Mouse (Mus musculus) intestine, embryonic 15.5 days (tissue): Measurements from ENCODE around the gene Spaca6. TPM values are rescaled to one million over a fixed set of nuclear protein-coding genes. Genes with fewer than 3 reads are reported as not detected.
A peak's percentile ranks its signal among the peaks of the same experiment; 100 is the strongest.

Experiments
- ATAC-seq: fragments of 200-750 bp; cut with Nextera tagmentation; 2 replicates; pipeline ENCODE4 v1.8.0; 2017; ENCODE audit warnings: moderate TSS enrichment, moderate library complexity
- H3K27ac ChIP-seq: fragments of 300-500 bp; sonication (generic); 2 replicates; pipeline ENCODE4 v1.5.1; 2015; ENCODE audit warnings: mild to moderate bottlenecking, inconsistent platforms
- H3K27me3 ChIP-seq: fragments of 300-500 bp; sonication (generic); replicated peaks from 2 replicates; pipeline ENCODE4 v1.6.1; 2015; ENCODE audit warnings: inconsistent platforms
- H3K36me3 ChIP-seq: fragments of 300-500 bp; sonication (generic); 2 replicates; pipeline ENCODE4 v1.6.1; 2015; ENCODE audit warnings: inconsistent platforms
- H3K4me1 ChIP-seq: fragments of 300-500 bp; sonication (generic); replicated peaks from 2 replicates; pipeline ENCODE4 v1.6.1; 2015; ENCODE audit warnings: inconsistent platforms
- H3K4me2 ChIP-seq: fragments of 300-500 bp; sonication (generic); replicated peaks from 2 replicates; pipeline ENCODE4 v1.6.1; 2015; ENCODE audit warnings: mild to moderate bottlenecking, inconsistent platforms
- H3K4me3 ChIP-seq: fragments of 300-500 bp; sonication (generic); replicated peaks from 2 replicates; pipeline ENCODE4 v1.5.1; 2015; ENCODE audit warnings: inconsistent platforms
- H3K9ac ChIP-seq: fragments of 300-500 bp; sonication (generic); 2 replicates; pipeline ENCODE4 v1.6.1; 2015; ENCODE audit warnings: inconsistent platforms
- H3K9me3 ChIP-seq: fragments of 300-500 bp; sonication (generic); 2 replicates; pipeline ENCODE4 v1.6.1; 2016; ENCODE audit warnings: inconsistent platforms
- whole genome bisulfite sequencing: fragments of 180-500 bp; shearing (Covaris S2); methylation state at CpG from one replicate; pipeline ENCODE4 v1.1.7; 2015; 5-methylcytosine and 5-hydroxymethylcytosine counted together
- polyA plus RNA-seq: library from polyadenylated mRNA; unstranded; fragments of >200 nt; fragmentation: Nextera tagmentation; extraction: Ambion mirVana; gene quantifications from 2 replicates; pipeline ENCODE4 v1.2.1, GENCODE M21; 2015

Spaca6 gene
- polyA plus RNA-seq, 1 experiment from 2014 or later = 18.7 TPM

DNA sequence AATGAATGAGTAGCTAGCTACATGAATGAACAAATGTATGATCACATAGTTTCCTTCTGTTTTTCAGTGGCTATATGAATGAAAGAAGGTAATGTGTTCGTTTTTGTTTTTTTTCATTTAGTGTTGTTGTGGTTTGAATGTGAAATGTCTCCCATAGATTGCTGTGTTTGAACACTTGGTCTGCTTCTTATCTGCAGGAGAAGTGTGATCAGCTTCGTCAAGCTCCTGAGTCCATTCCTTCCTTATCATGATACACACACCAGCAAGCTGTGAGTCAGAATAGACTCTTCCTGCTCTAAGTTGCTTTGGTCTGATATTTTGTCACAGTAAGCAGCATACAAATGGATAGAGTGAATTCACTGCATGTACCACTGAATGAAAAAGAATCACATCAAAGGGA lies 22.0 kb downstream of the Spaca6 start:
- Histone ChIP-seq H3K36me3 (no peaks in the 10 kb centered on the region), H3K4me2 (no peak overlapping the region), H3K9ac (no peak overlapping the region), H3K4me3 (no peak overlapping the region), H3K27ac (no peak overlapping the region), H3K4me1 (no peaks in the 10 kb centered on the region), H3K27me3 (peaks cover 7% of the 10 kb centered on the region; the same call in 1 of the 2 replicates), H3K9me3 (no peaks in the 10 kb centered on the region)
- no peak for ATAC-seq
- WGBS = 79% methylated on average over 2 of the region's 2 CpGs

DNA sequence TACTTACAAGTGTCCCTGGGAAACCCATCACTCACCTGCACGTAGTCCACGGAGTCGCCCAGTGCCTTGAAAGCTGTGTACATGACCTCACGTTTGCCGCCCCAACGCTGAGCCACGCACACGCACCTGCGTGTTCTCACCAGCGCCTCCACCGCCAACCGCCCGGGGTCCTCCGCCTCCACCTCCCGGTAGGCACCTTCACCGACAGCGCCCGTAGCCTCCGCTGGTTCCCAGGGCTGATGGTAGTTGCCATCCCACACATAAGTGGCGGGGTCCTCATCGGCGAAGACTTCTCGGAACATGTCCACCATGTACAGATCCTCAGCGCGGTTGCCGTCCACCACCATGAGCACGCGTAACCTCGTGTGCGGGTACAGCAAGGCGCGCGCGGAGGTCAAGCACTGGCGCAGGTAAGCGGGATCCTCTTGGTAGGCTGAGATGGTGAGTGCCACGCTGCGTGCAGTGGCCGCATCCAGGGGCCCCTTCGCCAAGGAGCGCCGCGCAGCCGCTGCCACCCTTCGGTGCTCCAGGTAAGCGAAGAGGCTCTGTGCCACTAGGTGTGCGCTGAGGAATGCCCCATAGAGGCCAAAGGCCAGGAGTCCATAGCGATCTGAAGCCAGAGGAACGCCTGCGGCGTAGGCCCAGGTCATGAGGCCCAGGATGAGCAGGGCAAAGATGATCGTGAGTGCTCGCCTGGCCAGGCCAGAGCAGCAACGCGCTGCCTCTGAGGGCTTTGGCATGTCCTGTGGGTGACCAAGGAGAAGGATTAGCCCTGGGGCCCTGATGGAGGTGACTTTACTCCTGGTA lies 23.2 kb downstream of the Spaca6 start:
- 27% methylated on average over 54 of the region's 55 CpGs for WGBS
- Histone ChIP-seq H3K27me3 (peaks cover 7% of the 10 kb centered on the region; the same call in 1 of the 2 replicates), H3K9me3 (no peaks in the 10 kb centered on the region), H3K4me1 (no peaks in the 10 kb centered on the region), H3K4me2 (peak overlapping the region; percentile 45), H3K27ac (no peak overlapping the region), H3K36me3 (no peaks in the 10 kb centered on the region), H3K9ac (no peak overlapping the region), H3K4me3 (peak overlapping the region; percentile 18)
- peak; percentile 59 for ATAC-seq

DNA sequence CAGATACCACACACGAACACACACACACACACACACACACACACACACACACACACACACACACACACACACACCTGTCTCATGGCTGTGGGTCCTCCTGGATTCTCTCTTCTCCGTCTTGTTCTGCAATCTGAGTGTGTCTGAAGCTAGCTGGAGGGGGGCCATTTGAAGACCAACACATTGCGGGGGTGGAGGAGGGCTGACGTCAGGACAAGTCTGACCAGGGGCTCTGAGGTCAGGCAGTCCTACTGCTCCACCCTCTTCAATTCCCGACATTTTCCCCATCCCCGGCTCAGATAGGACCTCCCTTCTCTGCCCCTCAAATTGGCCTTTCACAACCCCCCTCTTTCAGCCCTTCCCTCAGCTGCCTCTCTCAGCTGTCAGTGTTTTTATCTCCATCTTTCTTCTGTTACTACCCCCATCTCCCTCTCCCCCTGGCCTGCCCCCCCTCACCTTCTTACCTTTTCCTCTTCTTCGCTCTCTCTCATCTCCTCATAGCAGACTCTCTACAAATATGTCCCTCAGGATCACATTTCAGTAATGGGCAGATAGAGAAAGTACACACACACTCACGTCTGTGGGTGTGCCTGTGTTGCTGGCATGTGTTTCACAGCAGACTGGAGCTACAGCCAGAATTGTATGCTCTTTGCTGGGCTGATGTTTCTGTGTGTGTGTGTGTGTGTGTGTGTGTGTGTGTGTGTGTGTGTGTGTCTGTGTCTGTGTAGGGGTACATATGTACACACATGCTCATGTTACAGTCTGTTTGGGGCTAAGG lies 28.3 kb downstream of the Spaca6 start, which contains the start of gene Has1:
Gene Has1, minus strand, starts transcription at position 142 of the 775 bp plus-strand sequence.
- 57% methylated on average over 8 of the region's 8 CpGs for WGBS
- Histone ChIP-seq H3K4me2 (no peak within 1 kb of the TSS), H3K9ac (no peak within 1 kb of the TSS), H3K27me3 (peaks cover 2% of the 10 kb centered on the region; the same call in 1 of the 2 replicates), H3K4me1 (no peaks in the 10 kb centered on the region), H3K4me3 (no peak within 1 kb of the TSS), H3K27ac (no peak within 1 kb of the TSS), H3K36me3 (no peaks in the 10 kb centered on the region), H3K9me3 (no peaks in the 10 kb centered on the region)
- ATAC-seq = no peak

DNA sequence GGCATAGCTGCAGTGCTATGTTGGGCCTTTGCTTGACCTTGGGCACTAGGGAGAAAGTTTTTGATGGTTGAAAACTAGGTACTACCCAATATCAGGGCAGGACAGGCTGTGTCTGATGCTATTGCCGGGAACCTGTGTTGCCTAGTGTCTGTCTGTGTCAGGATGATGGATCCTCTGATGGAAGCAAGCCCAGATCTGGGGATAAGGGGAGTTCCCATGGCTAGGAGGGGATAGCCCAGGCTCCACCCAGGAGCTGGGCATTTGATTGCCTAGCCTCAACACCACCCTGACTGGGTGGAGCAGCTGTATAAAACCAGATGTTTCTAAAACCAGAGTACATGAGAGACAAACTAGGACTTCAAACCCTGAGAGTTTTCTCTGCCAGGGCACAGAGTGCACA lies 29.7 kb downstream of the Spaca6 start:
- WGBS = 72% methylated on average over 1 of the region's 1 CpGs
- ATAC-seq = no peak
- no peak overlapping the region for H3K9ac ChIP-seq

DNA sequence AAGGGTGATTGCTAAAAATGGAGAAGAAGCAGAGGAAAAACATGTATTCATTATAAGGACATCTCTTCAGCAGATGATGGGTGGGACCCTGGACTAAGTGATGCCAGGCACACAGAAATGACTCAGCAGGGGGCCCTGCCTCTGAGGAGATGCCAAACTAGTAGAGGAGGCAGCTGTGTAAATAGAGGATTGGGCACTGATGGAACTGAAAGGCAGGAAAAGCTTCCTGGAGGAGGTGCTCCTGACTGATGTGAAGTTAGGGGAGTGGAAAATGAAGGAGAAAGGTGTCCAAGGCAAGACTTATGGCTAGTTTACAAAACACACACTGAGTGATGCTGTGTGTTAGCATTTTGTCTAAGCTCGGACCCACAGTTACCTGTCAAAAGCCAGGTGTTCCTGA lies 30.5 kb downstream of the Spaca6 start:
- Histone ChIP-seq H3K27ac (no peak overlapping the region), H3K9ac (no peak overlapping the region), H3K4me1 (no peaks in the 10 kb centered on the region), H3K9me3 (no peaks in the 10 kb centered on the region), H3K27me3 (no peaks in the 10 kb centered on the region), H3K4me3 (no peak overlapping the region), H3K4me2 (no peak overlapping the region), H3K36me3 (no peaks in the 10 kb centered on the region)
- WGBS = 75% methylated on average over 1 of the region's 1 CpGs
- no peak for ATAC-seq

More for the DNA sequence above, 29.7 kb downstream of the Spaca6 start:
- Histone ChIP-seq H3K27ac (no peak overlapping the region), H3K4me2 (no peak overlapping the region), H3K4me1 (no peaks in the 10 kb centered on the region), H3K9me3 (no peaks in the 10 kb centered on the region), H3K36me3 (no peaks in the 10 kb centered on the region), H3K4me3 (no peak overlapping the region), H3K27me3 (no peaks in the 10 kb centered on the region)

DNA sequence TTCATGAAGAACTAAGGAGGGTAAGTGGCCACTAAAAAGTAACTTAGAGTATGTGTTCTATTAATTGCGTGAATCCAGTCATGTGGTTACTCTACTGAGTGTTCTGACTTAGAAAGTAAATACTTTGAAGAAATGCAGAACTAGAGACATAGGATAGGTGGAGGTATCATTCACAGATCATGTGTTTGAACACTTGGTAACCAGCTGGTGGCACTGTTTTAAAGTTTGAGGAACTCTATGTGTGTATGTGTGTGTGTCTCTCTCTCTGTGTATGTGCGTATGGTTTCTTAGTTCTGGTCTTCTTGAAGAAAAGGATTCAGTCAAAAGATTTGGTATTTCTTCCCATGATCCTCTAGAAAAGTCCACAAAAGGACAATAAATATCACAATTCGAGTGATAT lies 33.2 kb downstream of the Spaca6 start:
- no peaks in the 10 kb centered on the region for H3K9me3 ChIP-seq
- no peak overlapping the region for H3K4me2 ChIP-seq
- no peaks in the 10 kb centered on the region for H3K36me3 ChIP-seq
- no peak overlapping the region for H3K27ac ChIP-seq
- H3K4me3 ChIP-seq = no peak overlapping the region
- ATAC-seq = no peak
- 83% methylated on average over 3 of the region's 3 CpGs for WGBS
- no peak overlapping the region for H3K9ac ChIP-seq
- no peaks in the 10 kb centered on the region for H3K27me3 ChIP-seq
- no peaks in the 10 kb centered on the region for H3K4me1 ChIP-seq

DNA sequence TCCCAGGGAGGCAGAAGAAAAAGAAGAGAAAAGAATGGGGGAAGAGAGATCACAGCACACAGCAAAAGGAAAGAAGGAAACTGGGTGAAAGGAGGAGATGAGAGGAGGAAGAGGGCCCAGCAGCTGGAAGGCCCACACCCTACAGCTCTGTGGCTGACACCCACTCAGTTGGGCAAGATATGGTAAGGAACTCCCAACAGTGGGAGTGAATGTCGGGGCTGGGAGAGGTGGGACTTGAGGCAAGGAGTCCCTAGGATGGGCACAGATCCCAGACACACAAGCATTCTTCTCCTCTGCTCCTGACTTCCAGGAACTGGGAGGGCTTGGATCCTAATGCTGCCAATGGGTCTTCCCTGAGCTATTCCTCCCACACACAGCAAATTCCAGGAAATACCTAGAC lies 35.4 kb downstream of the Spaca6 start:
- no peaks in the 10 kb centered on the region for H3K4me1 ChIP-seq
- H3K9ac ChIP-seq = no peak overlapping the region
- no peak for ATAC-seq
- no peaks in the 10 kb centered on the region for H3K9me3 ChIP-seq
- H3K36me3 ChIP-seq = no peaks in the 10 kb centered on the region
- 68% methylated on average over 1 of the region's 1 CpGs for WGBS
- H3K27me3 ChIP-seq = no peaks in the 10 kb centered on the region
- H3K27ac ChIP-seq = no peak overlapping the region
- H3K4me2 ChIP-seq = no peak overlapping the region
- no peak overlapping the region for H3K4me3 ChIP-seq

GRCm38 (mm10) chr17:17865168-17865567 lies 38.2 kb downstream of the Spaca6 start:
- H3K9me3 ChIP-seq = no peaks in the 10 kb centered on the region
- no peak overlapping the region for H3K9ac ChIP-seq
- no peak overlapping the region for H3K4me2 ChIP-seq
- no peaks in the 10 kb centered on the region for H3K27me3 ChIP-seq
- WGBS = 60% methylated on average over 2 of the region's 2 CpGs
- H3K4me1 ChIP-seq = no peaks in the 10 kb centered on the region
- no peak for ATAC-seq
- no peak overlapping the region for H3K27ac ChIP-seq
- H3K4me3 ChIP-seq = no peak overlapping the region
- no peaks in the 10 kb centered on the region for H3K36me3 ChIP-seq

GRCm38 (mm10) chr17:17866801-17867469 lies 40.0 kb downstream of the Spaca6 start:
- Histone ChIP-seq H3K36me3 (no peaks in the 10 kb centered on the region), H3K4me2 (no peak overlapping the region), H3K27ac (no peak overlapping the region), H3K4me1 (no peaks in the 10 kb centered on the region), H3K4me3 (no peak overlapping the region), H3K27me3 (no peaks in the 10 kb centered on the region), H3K9me3 (no peaks in the 10 kb centered on the region), H3K9ac (no peak overlapping the region)
- WGBS = 83% methylated on average over 11 of the region's 11 CpGs
- no peak for ATAC-seq

DNA sequence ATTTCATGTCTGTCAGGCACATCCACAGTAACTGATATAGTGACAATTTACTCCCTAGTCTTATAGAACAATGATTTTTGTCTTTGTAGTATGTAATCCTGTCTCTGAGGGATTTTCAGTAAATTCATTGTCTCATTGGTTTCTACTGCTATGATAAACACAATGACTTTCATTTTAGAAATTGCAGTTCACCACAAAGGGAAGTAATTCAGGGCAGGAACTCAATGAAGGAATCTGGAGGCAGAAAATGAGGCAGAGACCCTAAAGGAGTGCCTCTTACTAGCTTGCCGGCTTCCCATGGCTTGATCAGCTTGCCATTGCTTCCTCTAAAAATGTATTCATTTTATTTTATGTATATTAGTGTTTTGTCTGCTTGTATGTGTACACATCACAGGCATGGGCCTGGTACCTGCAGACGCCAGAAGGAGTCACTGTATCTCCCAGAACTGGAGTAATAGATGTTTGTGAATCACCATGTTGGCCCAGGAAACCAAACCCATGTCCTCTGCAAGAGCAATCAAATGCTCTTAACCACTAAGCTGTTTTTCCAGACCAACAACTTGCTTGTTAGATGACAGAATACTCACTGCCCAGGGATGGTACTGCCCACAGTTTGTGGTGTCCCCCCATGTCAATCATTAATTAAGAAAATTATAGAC lies 44.1 kb downstream of the Spaca6 start:
- Histone ChIP-seq H3K9ac (no peak overlapping the region), H3K4me2 (no peak overlapping the region), H3K9me3 (no peaks in the 10 kb centered on the region), H3K4me3 (no peak overlapping the region), H3K4me1 (no peaks in the 10 kb centered on the region), H3K36me3 (no peaks in the 10 kb centered on the region), H3K27me3 (no peaks in the 10 kb centered on the region), H3K27ac (no peak overlapping the region)
- 76% methylated on average over 2 of the region's 2 CpGs for WGBS
- no peak for ATAC-seq

DNA sequence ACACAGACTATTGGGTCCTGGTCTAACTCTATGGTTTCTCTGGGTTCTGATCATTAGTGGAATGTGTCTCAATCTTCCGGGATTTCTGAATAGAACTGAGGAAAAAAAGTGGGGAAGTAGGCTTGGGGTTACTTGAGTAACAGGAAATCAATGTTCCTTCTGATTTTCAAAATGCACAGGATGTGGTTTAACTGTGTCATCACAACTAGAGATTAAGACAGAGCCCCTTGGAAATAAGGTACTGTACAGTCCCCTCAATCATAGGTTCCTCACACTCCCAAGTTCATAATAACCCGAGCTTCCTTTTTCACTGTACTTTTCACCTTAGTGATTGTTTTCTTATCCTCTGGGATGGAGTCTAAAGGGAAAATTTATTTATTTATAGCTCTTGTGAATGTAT lies 44.7 kb downstream of the Spaca6 start:
- Histone ChIP-seq H3K36me3 (no peaks in the 10 kb centered on the region), H3K4me3 (no peak overlapping the region), H3K4me2 (no peak overlapping the region), H3K27me3 (no peaks in the 10 kb centered on the region), H3K27ac (no peak overlapping the region), H3K4me1 (no peaks in the 10 kb centered on the region), H3K9me3 (no peaks in the 10 kb centered on the region), H3K9ac (no peak overlapping the region)
- ATAC-seq = no peak
- WGBS = 89% methylated on average over 2 of the region's 2 CpGs

DNA sequence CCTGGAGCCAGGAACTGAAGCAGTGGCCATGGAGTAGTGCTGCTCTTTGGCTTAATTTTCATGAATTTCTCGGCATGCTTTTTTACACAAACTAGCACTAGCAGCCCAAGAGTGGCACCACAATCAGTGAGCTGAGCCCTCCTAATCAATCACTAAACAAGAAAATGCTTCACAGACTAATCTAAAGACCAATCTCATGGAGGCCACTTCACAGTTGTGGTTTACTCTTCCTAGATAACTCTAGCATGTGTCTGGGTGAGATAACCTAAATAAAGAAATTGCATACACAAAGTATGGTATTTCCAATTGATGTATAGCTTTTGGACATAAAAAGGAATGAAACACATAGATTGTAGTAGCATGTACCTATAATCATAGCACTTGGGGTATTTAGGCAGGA lies 52.4 kb downstream of the Spaca6 start:
- no peak overlapping the region for H3K4me3 ChIP-seq
- H3K27ac ChIP-seq = no peak overlapping the region
- H3K36me3 ChIP-seq = no peaks in the 10 kb centered on the region
- no peak overlapping the region for H3K9ac ChIP-seq
- no peak for ATAC-seq
- H3K27me3 ChIP-seq = no peaks in the 10 kb centered on the region
- 73% methylated on average over 1 of the region's 1 CpGs for WGBS
- H3K9me3 ChIP-seq = no peaks in the 10 kb centered on the region
- no peaks in the 10 kb centered on the region for H3K4me1 ChIP-seq
- H3K4me2 ChIP-seq = no peak overlapping the region
